In the genomic region with DNA sequence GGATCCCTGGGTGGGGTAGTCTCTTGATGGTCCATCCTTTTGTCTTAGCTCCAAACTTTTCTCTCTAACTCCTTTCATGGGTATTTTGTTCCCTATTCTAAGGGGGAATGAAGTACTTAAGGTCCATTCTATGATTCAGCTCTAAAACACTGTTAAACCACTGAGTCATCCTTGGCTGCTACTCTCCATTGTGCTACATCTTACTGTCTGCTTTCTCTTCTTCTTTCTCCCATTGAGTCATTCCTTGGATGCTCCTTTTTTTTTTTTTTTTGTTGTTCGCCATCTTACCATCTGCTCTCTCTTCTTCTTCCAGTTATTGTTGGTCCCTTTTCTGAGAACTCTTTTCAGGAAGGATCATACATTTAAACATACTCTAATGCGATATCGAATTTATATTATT, we compare ENCODE assay signal across 18 mouse cellular contexts.
"Had no signal": no experiment of that assay in that cellular context is flagged by ENCODE, and none has a peak within 500 bp of the region (broad histone marks: within the 10 kb centered on the region; RNA-seq: fewer than 3 reads in every experiment).

No protein-coding gene starts in this region.

- H3K4me1 ChIP-seq: midbrain, embryonic 10.5 days; midbrain, embryonic 12.5 days; neural tube, embryonic 13.5 days; neural tube, embryonic 15.5 days had no signal

- H3K27ac ChIP-seq: midbrain, embryonic 10.5 days; midbrain, embryonic 12.5 days; neural tube, embryonic 13.5 days; neural tube, embryonic 15.5 days had no signal

- DNase-seq: lung, embryonic 14.5 days; lung, postnatal 10 days; lung, postnatal 4 days; midbrain, embryonic 14.5 days; retina, postnatal 1 day; right cerebral cortex, adult 18-20 months; right cerebral cortex, postnatal 25 days; right cerebral cortex, postnatal 4 days; spleen, adult 18-20 months; thymus, adult 18-20 months; thymus, postnatal 14 days; thymus, postnatal 36 days had no signal

- H3K4me3 ChIP-seq: midbrain, embryonic 10.5 days; midbrain, embryonic 12.5 days; myocyte; neural tube, embryonic 13.5 days; neural tube, embryonic 15.5 days had no signal

- ATAC-seq: midbrain, embryonic 16.5 days had no signal
